Mouse (Mus musculus): ENCODE data around the gene Vmn1r125.
"Not testable (repeated sequence)": the region's sequence is repeated elsewhere in the genome, so short reads cannot be mapped to it uniquely, and the experiment has no call there.

The Vmn1r125 gene

DNA sequence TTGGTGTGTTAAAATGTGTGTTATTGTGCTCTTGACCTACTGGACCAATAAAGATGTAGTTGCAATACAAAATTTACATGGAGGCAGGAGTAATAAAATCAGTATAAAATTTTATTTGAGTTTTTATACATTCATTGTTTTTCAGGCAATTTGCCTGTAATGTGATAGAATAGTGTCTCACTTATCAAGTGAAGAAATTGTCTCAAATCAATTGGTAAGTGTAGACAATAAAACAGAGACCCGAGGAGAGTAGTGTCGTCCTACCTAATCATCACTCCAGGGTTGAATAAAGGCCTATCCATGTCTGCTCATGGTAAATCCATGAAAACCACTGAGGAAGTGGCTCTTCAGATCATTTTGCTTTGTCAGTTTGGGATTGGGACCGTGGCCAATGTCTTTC is at the start of gene Vmn1r125:
Gene Vmn1r125, plus strand, starts transcription at position 301 of the 400 bp plus-strand sequence.
- DNase-seq (ENCODE audit: low read depth, low spot score) = not testable (repeated sequence)

DNA sequence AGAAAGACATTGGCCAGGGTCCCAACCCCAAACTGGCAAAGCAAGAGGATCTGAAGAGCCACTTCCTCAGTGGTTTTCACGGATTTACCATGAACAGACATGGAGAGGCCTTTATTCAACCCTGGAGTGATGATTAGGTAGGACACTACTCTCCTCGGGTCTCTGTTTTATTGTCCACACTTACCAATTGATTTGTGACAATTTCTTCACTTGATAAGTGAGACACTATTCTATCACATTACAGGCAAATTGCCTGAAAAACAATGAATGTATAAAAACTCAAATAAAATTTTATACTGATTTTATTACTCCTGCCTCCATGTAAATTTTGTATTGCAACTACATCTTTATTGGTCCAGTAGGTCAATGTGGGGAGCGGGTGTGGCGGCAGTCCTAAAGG is 11.5 kb upstream of the Vmn1r125 start, which contains the start of gene Vmn1r124:
Gene Vmn1r124, minus strand, starts transcription at position 101 of the 400 bp plus-strand sequence.
- DNase-seq (ENCODE audit: low read depth, low spot score) = not testable (repeated sequence)

GRCm38 (mm10) chr7:21301367-21301766 is 29.4 kb downstream of the Vmn1r125 start, which contains the start of gene Vmn1r126:
TSS of gene Vmn1r126 (minus strand) at chr7:21301467.
- not testable (repeated sequence) for DNase-seq (ENCODE audit: low read depth, low spot score)

DNA sequence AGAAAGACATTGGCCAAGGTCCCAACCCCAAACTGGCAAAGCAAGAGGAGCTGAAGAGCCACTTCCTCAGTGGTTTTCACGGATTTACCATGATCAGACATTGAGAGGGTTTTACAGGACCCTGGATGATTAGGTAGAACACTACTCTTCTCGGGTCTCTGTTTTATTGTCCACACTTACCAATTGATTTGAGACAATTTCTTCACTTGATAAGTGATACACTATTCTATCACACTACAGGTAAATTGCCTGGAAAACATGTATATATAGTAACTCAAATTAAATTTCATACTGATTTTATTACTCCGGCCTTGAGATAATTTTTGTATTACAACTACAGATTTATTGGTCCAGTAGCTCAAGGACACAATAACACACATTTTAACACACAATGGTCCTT is 47.8 kb downstream of the Vmn1r125 start, which contains the start of gene Vmn1r127:
Gene Vmn1r127, minus strand, starts transcription at position 101 of the 400 bp plus-strand sequence.
- not testable (repeated sequence) for DNase-seq (ENCODE audit: low read depth, low spot score)
